Mouse (Mus musculus) cortical plate, adult 2 months (tissue): ENCODE results near the gene Ikbkg.
A peak's percentile ranks its signal among the peaks of the same experiment; 100 is the strongest.

Experiments
- CTCF ChIP-seq: fragments of 200-500 bp; IDR thresholded peaks from 2 replicates; pipeline ENCODE4 v1.5.1; 2011; ENCODE audit warnings: mild to moderate bottlenecking, control low read depth, low read length; ENCODE audit not compliant: insufficient read depth; ENCODE audit errors: extremely low read depth
- POLR2A ChIP-seq: fragments of 200-500 bp; IDR thresholded peaks from 2 replicates; pipeline ENCODE4 v1.6.1; 2011; ENCODE audit warnings: mild to moderate bottlenecking, low read length, control low read depth; ENCODE audit not compliant: insufficient read depth; ENCODE audit errors: extremely low read depth

DNA sequence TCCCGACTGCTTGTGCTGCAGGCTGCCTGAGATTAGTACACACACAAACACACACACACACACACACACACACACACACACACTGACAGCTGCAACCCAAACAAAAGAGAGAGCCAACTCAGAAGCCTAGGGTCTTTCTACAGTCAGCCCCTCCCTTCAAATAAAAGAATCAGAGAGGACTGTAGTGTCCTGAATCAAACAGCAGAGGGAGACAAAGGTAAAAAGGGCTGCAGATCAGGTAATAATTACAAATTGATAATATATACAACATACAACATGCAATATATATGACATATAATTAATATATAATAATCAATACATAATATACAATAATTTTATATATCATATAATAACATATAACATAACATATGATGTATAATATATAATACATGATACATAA lies 104.0 kb downstream of the Ikbkg start:
- TF ChIP-seq CTCF (peak; percentile 4; the same call in 1 of the 2 replicates), POLR2A (no peak)
